Mouse (Mus musculus): ENCODE results near the gene Ccnd3.

Gene Ccnd3

DNA sequence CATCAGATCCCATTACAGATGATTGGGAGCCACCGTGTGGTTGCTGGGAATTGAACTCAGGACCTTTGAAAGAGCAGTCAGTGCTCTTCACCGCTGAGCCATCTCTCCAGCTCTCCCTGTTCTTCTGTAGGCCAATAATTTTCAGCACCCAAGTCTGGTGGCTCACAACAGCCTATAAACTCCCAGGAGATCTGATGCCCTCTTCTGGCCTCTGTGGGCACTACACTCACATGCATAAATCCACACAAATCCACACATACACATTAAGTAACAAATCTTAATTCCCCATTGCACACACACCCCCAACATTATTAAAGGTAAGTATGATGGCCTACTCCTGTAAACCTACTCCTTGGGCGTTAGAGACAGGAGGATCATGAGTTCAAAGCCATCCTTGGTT, 11.4 kb downstream of the Ccnd3 start:
- no peak for DNase-seq

DNA sequence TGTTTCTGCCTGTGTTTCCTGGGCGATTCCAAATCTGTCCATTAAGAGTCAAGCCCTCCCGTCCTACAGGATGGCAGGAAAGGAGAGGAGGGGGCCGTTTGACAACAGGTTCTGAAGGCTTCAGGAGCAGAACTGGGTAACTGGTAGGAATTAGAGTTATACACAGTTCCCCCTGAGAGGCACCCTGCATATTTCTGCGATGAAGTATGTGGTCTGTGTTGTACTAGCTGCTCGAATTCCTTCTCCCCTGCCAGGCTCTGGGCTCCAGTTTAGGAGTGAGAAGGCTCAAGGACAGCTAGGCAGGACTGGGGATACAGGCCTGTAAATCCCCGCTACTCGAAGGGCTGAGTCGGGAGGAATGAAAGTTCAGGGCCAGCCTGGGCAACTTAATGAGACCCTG, 13.4 kb downstream of the Ccnd3 start:
- peak; percentile 36 to 63 for DNase-seq

DNA sequence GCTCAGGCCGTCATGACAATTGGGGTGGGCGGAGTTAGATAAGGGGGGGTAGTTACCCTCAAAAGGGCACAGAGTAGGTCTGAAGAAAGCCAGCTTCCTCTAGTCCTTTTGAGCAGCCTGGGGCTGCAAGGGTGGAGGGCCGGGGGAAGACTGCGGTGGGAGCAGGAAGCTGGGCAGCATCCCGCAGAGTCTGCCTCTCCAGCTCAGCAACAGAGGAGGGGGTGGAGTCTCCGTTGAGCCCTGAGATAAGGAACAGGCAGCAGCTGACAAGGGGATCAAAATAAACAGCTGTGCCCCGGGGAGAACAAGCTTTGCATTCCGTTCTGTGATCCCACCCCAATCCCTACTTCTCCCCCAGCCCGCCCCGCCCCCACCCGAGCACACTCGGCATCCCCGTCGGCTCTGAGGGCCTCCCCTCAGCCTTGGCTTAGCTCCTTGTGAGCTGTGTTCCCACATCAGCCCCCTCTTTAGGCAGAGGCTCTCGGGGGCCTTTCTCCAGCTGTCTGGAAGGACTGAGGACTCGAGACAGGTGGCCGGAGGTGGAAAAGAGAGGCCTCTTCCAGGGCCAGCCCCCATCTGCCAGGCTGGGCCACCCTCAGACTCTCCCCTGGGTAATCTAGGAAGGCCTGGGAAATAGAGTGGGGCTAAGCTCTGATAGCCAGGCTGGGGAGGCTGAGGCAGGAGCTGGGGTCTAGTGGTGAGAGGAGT, 16.9 kb downstream of the Ccnd3 start:
- DNase-seq: peak; percentile 80 to 86

DNA sequence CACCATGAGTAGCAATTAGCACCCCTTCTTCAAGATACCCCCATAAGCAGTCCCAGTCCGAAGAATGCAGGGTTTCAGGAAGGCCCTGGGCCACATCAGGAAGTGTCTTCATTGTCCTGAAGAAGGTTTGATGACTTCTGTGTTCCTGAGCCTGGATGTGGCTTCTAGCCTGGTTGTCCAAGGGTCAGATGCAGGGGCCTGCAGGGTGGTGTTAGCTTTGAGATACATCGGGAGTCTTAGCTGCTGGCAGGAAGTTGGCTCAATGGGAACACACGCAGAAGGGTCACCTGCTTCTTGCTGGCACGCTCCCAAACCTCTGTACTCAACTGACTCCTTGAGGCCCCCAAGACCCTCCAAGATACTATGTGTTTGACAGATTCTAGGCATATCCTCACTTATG, 17.7 kb downstream of the Ccnd3 start:
- DNase-seq: peak; percentile 30 to 34

DNA sequence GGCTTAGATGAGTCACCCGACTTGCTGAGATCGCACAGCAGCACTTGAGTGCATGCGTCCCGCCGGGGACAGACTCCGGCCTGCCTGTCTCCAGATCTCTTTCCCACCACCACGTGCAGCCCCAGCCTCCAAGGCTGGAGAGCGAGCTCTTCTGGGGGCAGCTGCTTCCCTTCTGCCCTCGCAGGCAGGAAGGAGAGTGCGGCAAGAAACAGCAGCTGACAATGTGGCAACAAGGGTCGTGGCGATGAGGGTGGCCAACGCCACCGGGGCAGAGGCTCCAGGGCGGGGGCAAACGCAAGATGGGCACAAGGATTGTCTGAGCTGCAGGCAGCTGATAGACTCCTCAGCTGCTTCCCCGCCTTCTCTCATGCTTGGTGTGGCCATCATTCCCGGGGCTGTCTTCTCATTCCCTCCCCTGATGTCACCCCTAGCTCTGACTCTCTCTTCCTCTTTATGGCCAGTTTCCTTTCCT, 18.4 kb downstream of the Ccnd3 start:
- peak; percentile 62 to 71 for DNase-seq

DNA sequence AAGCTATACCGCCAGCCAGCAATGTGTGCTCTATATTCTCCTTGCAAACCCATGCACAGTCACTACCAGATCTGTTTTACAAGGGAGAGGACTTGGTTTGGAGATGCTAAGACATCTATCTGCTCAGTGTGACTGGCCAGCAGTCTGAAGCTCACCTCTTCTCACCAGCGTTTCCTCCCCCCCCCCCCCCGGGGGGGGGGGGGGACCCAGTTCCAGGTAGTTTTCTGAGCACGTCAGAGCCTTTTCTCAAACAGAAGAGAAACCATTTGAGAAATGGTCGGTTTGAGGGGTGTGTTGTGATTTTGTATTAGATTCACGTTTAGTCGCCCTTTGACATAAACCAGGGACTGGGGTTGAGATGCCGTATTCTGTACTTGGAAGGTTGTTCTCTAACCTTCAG, 19.2 kb downstream of the Ccnd3 start:
- DNase-seq: no peak

DNA sequence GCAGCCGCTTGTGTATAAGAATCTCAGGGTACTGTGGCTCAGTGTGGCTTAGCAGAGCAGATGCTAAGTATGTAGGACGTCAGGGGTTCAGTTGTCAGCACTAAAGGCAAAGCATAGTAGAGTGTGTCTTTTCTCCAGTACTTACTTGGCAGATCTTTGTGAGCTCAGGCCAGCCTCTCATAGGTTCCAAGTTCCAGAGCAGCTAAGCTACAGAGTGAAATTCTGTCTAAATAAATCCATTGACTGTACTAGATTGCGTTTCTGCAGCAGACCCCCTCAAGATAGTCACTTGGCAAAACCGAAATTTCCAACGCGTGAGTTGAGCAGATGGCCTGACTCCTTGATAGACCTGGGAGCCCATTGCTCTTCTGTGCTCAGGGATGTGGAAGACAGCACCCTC, 20.1 kb downstream of the Ccnd3 start:
- DNase-seq: no peak

DNA sequence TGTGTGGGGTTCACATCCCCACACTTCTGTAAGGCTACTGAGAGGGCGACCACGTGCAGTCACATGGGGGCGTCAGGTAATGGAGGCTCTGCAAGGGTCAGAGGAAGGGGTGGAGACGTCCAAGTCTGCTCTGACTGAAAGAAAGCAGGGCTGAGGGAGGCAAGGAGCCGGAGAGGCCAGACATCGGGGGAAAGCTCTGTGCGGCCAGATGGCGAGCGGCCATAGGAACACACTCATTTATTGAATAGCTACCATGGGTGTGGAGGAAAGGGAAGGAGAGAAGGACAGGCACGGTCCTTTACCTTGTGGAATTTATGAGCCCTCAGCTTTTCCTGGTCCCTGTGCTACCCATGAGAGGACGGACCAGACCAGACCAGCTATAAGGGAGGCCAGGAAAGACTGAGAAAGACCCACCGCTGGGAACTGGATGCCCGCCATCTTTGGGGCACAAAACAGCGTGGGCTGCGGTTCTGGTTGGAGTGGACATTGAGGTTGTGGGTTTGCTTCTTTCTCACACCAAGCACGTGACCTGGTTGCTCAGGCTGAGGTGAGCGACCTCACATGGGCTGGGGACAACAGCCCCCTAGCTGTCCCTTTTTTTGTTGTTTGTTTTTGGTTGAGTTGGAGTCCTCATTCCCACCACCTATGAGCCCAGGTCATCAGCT, 22.1 kb downstream of the Ccnd3 start:
- DNase-seq: peak in 1 of 2 experiments; percentile 30

DNA sequence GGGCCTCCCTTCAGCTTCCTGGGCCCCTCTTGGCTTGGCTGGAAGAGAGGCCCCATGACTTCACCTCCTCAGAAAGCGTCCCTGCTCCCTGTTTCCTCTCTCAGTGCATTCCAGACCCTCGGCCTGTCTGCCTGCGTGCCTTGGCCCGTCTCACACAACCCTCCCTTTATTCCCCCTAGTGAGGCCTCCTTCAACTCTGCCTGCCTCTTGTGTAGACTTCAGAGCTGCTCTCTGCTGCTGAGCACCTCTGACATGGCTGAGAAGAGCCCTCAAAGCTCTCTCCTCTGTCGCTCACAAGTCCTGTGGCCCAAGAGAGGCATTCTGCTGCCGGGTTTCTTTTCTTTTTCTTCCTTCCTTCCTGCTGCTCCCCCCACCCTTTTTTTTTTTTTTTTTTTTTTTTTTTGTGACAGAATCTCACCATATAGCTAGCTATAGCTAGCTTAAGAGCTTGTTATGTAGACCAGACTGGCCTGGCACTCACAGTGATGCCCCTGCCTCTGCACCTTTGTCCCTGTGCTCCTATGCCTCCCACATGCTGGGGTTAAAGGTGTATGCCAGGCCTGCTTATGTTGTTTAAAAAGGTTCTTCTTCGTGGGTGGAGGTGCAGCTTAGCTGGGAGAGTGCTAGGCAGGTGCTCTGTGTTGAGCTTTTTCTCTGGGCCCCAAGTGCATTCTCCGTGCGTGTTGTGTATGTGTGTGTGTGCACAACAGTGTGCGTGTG, 22.9 kb downstream of the Ccnd3 start:
- peak; percentile 52 to 61 for DNase-seq

DNA sequence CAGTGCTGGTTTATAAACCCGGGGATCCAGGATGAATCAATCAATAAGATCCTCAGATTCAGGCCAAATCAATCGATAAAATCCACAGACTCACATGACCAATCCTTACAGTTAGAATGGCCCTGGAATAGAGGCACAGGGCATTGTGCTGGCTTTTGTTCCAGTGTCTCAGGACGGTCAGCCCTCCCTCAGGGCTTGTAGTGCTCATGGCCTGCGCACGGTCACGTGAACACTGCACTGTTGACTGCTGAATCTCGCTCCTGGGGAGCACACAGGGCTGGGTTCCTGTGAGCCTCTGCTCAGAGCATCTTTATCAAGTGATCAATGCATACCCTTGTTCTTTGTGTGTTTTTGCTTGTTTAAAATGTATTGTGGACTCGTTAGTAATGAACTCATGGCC, 24.1 kb downstream of the Ccnd3 start:
- DNase-seq: no peak

DNA sequence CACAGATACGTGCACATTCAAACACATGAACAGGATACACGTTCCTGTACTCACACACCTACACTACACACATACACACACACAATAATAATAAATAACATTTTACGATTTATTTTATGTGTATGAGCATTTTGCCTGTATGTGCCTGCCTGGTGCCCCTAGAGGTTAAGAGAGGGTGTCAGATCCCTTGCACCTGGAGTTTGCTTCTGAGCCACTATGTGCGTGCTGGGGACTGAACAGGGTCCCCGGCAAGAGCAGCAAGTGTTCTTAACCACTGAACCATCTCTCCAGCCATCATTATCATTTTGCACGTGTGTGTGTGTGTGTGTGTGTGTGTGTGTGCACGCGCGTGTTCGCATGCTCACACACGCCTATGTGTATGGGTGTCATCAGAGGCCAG, 24.7 kb downstream of the Ccnd3 start:
- DNase-seq: no peak

DNA sequence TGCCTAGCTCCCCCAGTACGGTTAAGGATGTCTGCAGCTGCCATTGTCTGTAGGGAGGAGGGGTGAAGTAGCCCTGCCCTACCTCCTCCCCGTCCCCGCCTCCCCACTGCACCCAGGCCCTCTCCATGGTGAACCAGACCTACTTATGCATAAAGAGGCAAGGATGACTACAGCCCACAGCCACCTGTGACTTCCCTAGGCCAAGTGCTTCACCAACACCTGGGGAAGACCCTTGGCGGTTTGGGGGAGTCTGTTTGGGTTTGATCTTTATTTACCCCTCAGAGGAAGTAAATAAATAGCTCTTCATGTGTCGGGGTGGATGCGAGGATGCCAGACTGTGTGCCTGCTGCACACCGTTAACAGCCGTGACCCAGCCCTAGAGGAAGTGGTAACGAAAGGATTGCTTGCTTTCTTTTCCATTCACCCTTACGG, 26.6 kb downstream of the Ccnd3 start:
- no peak for DNase-seq

DNA sequence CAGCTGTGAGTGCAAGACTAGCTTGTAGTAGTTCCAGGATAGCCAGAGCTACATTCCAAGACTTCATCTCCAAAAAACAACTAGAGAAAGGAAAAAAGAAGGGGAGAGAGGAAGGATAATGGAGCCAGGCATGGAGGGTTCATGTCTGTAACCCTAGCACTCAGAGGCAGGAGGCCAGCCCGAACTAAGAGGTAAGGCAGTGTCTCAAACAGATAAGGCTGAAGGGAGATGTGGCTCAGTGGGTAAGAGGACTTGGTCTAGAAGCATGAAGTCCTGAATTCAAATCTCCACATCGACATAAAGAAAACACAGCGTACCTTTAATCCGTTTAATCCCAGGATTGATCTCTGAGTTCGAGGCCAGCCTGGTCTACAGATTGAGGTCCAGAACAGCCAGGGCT, 27.5 kb downstream of the Ccnd3 start:
- no peak for DNase-seq

DNA sequence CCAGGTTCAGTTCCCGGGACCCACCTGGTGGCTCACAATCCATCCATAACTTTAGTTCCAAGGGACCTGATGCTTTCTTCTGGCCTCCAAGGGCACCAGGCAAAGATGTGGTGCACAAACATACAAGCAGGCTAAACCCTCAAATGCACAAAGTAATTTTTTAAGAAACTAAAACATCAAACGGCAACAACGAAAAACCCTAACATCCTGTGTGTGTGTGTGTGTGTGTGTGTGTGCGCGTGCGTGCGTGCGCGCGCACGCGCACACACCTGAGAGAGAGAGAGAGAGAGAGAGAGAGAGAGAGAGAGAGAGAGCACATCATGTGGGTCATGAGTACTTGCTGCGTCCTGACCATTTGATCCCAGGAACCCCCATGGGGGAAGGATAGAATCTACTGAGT, 28.8 kb downstream of the Ccnd3 start:
- DNase-seq: no peak

DNA sequence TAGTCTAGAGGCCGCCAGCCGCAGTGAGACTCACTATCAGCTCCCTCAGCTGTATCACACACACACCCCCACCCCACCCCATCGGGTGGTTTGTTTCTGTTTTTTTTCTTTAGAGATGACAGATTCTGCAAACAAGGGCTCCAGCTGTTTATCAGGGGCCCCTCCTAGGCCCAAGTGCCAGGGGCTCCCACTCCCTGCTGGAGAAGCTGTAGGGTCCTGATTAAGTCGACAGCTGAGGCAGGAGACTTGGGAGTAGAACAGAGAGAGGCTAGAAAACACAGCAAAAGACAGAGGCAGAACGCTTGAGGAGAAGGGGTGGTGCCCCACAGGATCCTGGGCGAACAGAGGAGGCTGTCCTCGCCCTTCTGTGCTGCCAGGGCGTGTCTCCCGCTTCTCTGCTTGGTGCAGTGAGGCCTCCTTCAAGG, 31.0 kb downstream of the Ccnd3 start:
- no peak for DNase-seq

DNA sequence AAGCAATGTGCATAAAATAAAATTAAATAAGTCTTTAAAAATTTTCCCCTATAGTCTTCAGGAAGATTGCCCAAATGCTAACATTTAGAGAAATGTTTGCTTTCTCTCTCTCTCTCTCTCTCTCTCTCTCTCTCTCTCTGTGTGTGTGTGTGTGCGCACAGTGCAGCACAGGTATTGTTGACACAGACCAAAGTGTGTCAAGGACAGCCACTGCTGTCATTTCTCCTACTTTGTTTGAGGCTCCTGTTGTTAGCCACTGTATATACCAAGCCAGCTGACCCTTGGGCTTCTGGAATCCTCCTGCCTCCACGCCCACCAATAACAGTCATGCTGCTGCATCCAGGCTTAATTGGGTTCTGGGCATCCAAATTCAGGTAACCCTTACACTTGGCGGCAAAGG, 33.2 kb downstream of the Ccnd3 start:
- no peak for DNase-seq

DNA sequence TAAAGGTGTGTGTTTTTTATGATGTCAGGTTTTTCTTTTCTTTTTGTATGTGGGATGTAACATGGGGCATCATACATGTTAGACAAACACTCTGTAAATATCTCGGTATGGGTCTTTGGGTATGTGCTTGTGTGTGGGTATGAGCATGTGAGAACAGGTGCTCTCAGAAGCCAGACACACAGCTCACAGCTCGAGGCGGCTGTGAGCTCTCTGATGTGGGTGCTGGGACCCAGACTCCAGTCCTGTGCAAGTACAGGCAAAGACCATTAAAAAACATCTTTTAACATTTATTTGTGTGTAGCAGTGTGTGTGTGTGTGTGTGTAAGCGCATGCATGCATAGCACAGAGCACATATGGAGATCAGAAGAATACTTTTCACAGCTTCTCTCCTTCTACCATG, 34.3 kb downstream of the Ccnd3 start:
- DNase-seq: no peak

DNA sequence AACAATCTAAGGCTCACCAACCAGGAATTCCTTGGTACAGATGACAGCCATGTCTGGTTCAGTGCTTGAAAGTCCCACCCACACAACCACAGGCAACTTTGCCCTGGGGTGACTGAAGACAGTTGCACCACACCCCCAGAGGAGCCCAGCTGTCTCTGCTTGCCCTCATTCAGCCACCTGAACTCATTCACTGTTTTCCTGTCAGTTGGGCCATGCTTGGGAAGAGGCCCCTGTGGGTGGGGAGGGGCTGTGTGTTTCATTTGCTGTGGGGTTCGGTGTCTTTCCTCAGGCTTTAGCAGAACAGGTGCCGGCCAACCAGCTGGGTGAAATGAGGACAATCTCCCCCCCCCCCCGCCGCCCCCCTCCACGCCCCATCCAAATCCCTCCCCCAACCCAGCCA, 37.2 kb downstream of the Ccnd3 start:
- DNase-seq: no peak

DNA sequence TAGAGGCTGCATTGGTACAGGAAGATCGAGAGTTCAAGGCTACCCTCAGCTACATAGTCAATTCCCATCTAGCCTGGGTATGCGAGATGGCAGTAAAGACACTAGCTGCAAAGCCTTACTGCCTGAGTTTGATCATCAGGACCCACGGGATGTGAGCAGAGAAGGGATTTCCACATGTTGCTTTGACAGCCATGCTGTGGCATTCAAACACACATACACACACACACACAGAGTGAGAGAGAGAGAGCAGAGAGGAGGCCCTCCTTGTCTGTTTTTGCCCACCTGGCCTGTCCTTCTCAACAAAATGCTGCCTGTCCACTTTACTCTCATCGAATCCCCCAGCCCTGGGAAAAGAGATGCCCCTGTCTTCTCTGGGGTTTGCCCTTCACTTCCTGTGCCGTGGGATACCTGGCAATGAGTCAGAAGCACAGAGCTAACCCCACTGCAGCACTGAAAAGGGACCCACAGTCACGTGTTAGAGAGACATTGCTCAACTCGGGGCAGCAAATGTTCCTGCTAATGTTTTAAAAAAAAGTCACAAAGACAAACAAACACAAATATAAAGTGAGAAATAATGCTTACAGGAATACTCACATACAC, 38.3 kb downstream of the Ccnd3 start:
- no peak for DNase-seq

DNA sequence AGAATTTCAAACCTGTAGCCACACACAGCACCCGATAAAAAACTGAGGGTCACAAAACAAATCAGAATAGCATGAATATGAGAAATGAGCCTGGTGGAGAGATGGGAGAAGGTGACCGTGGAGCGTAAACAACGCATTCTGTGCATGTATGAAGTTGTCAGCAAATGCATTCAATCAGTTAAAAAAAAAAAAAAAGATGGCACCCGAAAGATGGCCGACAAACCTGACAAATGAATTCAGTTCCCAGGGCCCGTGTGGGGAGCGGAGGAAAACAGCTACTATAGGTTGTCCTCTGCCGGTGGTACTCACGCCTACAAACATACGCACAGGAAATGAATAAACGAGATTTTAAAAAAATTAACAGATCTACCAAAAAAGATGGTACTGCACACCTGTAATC, 40.3 kb downstream of the Ccnd3 start:
- no peak for DNase-seq

DNA sequence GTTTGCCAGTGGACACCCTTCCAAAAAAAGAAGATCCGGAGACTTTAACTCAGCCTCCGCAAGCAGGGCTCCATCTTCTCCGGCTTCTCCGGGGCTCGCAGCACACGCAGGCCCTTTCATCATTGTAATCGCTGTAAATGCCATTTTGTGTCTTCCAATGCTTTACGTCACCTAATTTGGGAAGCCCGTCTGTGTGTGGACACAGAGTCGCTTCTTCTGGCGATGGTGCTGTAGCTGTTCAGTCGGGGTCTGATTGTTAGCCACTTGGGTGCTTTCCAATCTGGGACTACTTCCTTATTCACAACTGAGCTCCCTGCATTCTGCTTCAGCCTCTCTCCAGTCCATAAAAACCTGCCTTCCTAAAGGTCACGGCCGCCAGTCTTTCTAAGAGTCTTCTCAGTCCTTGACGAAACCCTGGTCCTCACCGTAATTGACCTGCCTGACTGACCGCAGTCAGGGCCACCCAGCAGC, 41.0 kb downstream of the Ccnd3 start:
- peak in 1 of 2 experiments; percentile 17 for DNase-seq

DNA sequence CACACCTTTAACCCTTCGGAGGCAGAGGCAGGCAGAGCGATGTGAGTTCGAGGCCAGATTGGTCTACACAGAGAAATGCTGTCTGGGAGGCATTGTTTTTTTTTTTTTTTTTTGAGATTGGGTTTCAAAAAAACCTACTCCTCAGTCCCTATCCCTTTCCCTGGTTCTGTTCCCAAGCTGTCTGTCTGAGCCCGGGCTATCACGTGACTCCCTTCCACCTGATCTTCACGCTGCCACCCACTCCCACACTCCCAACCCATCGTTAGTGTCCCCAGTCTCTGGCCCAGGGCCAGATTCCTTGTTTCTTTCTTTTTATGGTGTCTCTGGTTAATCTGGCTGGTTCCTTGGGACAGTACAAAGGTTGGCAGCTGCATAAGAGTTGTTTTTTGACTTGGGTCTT, 46.2 kb downstream of the Ccnd3 start:
- peak in 1 of 2 experiments; percentile 18 for DNase-seq

DNA sequence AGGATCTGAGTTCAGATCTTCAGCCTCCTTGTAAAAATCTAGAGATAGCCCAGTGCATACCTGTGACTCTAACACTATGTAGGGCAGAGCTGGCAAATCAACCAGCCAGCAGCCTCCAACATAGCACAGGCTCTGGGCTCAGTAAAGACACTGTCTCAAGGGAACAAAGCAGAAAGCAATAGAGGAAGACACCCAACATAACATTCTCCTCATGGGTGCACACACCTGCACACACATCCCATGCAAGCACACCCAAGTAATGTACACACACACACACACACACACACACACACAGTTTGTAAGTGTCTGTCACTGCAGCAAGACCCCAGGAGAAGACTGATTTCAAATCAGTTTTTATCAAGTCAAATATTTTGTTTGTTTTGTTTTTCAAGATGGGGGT, 48.1 kb downstream of the Ccnd3 start:
- DNase-seq: no peak

Measured in kidney, postnatal 4 days (tissue).